Mouse (Mus musculus): ENCODE data around the gene Trim38. TPM values are rescaled to one million over a fixed set of nuclear protein-coding genes. Genes with fewer than 3 reads are reported as not detected.
A peak's percentile ranks its signal among the peaks of the same experiment; 100 is the strongest.

The Trim38 gene
- total and polyA plus RNA-seq, 3 experiments, result 0.11 TPM; not detected in 2

DNA sequence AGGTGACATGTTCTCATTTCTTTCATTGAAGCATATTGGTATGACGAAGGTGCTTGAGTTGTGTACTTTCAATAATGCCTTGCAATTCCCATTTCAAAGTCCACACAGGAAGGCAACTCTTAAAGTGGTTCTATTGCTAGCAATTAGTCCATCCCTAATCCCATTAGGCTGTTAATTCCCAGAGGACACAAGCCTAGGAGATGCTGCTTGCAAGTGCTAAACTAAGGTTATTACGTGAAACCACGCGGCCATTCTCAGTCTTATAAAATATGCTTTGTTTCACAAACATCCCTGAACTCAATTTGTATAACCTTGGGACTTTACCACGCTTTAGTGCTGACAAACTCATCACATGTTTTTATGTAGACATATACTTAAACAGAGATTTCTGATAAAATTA, 32.6 kb upstream of the Trim38 start:
- no peak overlapping the region for H3K27ac ChIP-seq (ENCODE audit: insufficient read depth, low read depth)
- no peak for DNase-seq (ENCODE audit: extremely low read depth)
- H3K4me2 ChIP-seq (ENCODE audit: insufficient read depth, low read depth, poor library complexity, severe bottlenecking), result no peak overlapping the region
- dilution Hi-C loops (cut with MboI; ENCODE audit: extremely low pct_ligation_motif_present, extremely low pct_unique_long_range_greater_than_20kb, low sequenced_read_pairs) (no loop called here), in situ Hi-C loops (cut with MboI; ENCODE audit: low pct_ligation_motif_present, low pct_unique_long_range_greater_than_20kb, low sequenced_read_pairs) (loop anchor here (5.0 kb wide), 1 partner anchor 35 kb away; no protein-coding TSS in a partner anchor)
- H3K27me3 ChIP-seq (replicated peaks), result no peaks in the 10 kb centered on the region
- no peaks in the 10 kb centered on the region for H3K79me2 ChIP-seq (replicated peaks; ENCODE audit: control insufficient read depth, extremely low read depth, insufficient read depth, poor library complexity, severe bottlenecking)
- H3K9ac ChIP-seq (ENCODE audit: insufficient read depth, low read depth), result no peak overlapping the region
- H3K4me1 ChIP-seq (ENCODE audit: control insufficient read depth in 1 of 2, insufficient read depth in 2 of 2), result peaks cover 0 to 12% of the 10 kb centered on the region in 2 experiments; a peak in 2 of 4 replicates
- no peak overlapping the region for H3K4me3 ChIP-seq (replicated peaks in 1 of 3; ENCODE audit: low read depth in 2 of 3, low read length in 2 of 3, poor library complexity in 1 of 3)
- no peak for TF ChIP-seq MXI1 (IDR thresholded peaks at IDR 0.05; ENCODE audit: low read depth, low read length)
- no peak for TF ChIP-seq BHLHE40 (IDR thresholded peaks at IDR 0.05; ENCODE audit: low read depth, low read length)
- no peak for TF ChIP-seq GABPA (IDR thresholded peaks at IDR 0.05; ENCODE audit: insufficient replicate concordance, low read depth, low read length)
- TF ChIP-seq NRF1 (IDR thresholded peaks at IDR 0.05; ENCODE audit: low read depth, low read length), result no peak
- no peak for TF ChIP-seq MAX (IDR thresholded peaks at IDR 0.05; ENCODE audit: low read length)
- no peak for TF ChIP-seq NELFE (IDR thresholded peaks at IDR 0.05; ENCODE audit: low read depth, low read length)
- no peak for TF ChIP-seq JUND (conservative IDR thresholded peaks at IDR 0.05; ENCODE audit: low read depth, low read length)
- TF ChIP-seq KAT2A (IDR thresholded peaks at IDR 0.05; ENCODE audit: insufficient replicate concordance, low read length), result no peak
- H3K9me3 ChIP-seq (replicated peaks; ENCODE audit: low read length), result no peaks in the 10 kb centered on the region
- H3K36me3 ChIP-seq (replicated peaks in 1 of 2; ENCODE audit: control insufficient read depth in 1 of 2, insufficient read depth in 1 of 2, low read length in 1 of 2), result no peaks in the 10 kb centered on the region

- Histone ChIP-seq H3K27me3 (replicated peaks) (no peaks in the 10 kb centered on the region), H3K4me1 (ENCODE audit: control insufficient read depth in 1 of 2, insufficient read depth in 2 of 2) (peaks cover under 1 to 22% of the 10 kb centered on the region in 2 experiments; a peak in 3 of 4 replicates), H3K9ac (ENCODE audit: insufficient read depth, low read depth) (peak overlapping the region; percentile 66), H3K9me3 (replicated peaks; ENCODE audit: low read length) (no peaks in the 10 kb centered on the region), H3K27ac (ENCODE audit: insufficient read depth, low read depth) (no peak overlapping the region), H3K4me3 (replicated peaks in 1 of 3; ENCODE audit: low read depth in 2 of 3, low read length in 2 of 3, poor library complexity in 1 of 3) (peak overlapping the region in 1 of 3 experiments; percentile 12), H3K36me3 (replicated peaks in 1 of 2; ENCODE audit: control insufficient read depth in 1 of 2, insufficient read depth in 1 of 2, low read length in 1 of 2) (no peaks in the 10 kb centered on the region), H3K79me2 (replicated peaks; ENCODE audit: control insufficient read depth, extremely low read depth, insufficient read depth, poor library complexity, severe bottlenecking) (no peaks in the 10 kb centered on the region), H3K4me2 (ENCODE audit: insufficient read depth, low read depth, poor library complexity, severe bottlenecking) (peak overlapping the region; percentile 61; the same call in 1 of the 2 replicates)
- TF ChIP-seq MAX (IDR thresholded peaks at IDR 0.05; ENCODE audit: low read length), result no peak
- no peak for TF ChIP-seq SMC3 (IDR thresholded peaks at IDR 0.05; ENCODE audit: low read depth, low read length)
- TF ChIP-seq CHD2 (IDR thresholded peaks at IDR 0.05; ENCODE audit: low read length), result peak; percentile 69
- TF ChIP-seq CHD1 (IDR thresholded peaks at IDR 0.05; ENCODE audit: low read depth, low read length), result 0 out of 2 replicates have a peak, but pooled peaks have one; percentile 25
- dilution Hi-C loops (cut with MboI; ENCODE audit: extremely low pct_ligation_motif_present, extremely low pct_unique_long_range_greater_than_20kb, low sequenced_read_pairs) (no loop called here), in situ Hi-C loops (cut with MboI; ENCODE audit: low pct_ligation_motif_present, low pct_unique_long_range_greater_than_20kb, low sequenced_read_pairs) (loop anchor here (5.0 kb wide), 1 partner anchor 36 kb away; no protein-coding TSS in a partner anchor)
- DNase-seq (ENCODE audit: extremely low read depth), result no peak
Measured at GRCm38 (mm10) chr13:23738041-23738440, 31.7 kb upstream of the Trim38 start.

GRCm38 (mm10) chr13:23738677-23739068, 31.0 kb upstream of the Trim38 start, which contains the start of gene Hist1h1c:
Hist1h1c (plus strand) TSS chr13:23738808.
- H3K79me2 ChIP-seq (replicated peaks; ENCODE audit: control insufficient read depth, extremely low read depth, insufficient read depth, poor library complexity, severe bottlenecking), result no peaks in the 10 kb centered on the region
- H3K36me3 ChIP-seq (replicated peaks in 1 of 2; ENCODE audit: control insufficient read depth in 1 of 2, insufficient read depth in 1 of 2, low read length in 1 of 2), result no peaks in the 10 kb centered on the region
- H3K9ac ChIP-seq (ENCODE audit: insufficient read depth, low read depth), result peak within 1 kb of the TSS; percentile 100
- dilution Hi-C loops (cut with MboI; ENCODE audit: extremely low pct_ligation_motif_present, extremely low pct_unique_long_range_greater_than_20kb, low sequenced_read_pairs) (no loop called here), in situ Hi-C loops (cut with MboI; ENCODE audit: low pct_ligation_motif_present, low pct_unique_long_range_greater_than_20kb, low sequenced_read_pairs) (loop anchor here (5.0 kb wide), 1 partner anchor 36 kb away; no protein-coding TSS in a partner anchor)
- H3K27ac ChIP-seq (ENCODE audit: insufficient read depth, low read depth), result peak within 1 kb of the TSS; percentile 95
- H3K4me3 ChIP-seq (replicated peaks in 1 of 3; ENCODE audit: low read depth in 2 of 3, low read length in 2 of 3, poor library complexity in 1 of 3), result peak within 1 kb of the TSS; percentile 54 to 74 (median 54)
- DNase-seq (ENCODE audit: extremely low read depth), result peak; percentile 91
- no peaks in the 10 kb centered on the region for H3K9me3 ChIP-seq (replicated peaks; ENCODE audit: low read length)
- no peaks in the 10 kb centered on the region for H3K27me3 ChIP-seq (replicated peaks)
- H3K4me1 ChIP-seq (ENCODE audit: control insufficient read depth in 1 of 2, insufficient read depth in 2 of 2), result peaks cover 3 to 26% of the 10 kb centered on the region in 2 experiments; a peak in 3 of 4 replicates
- H3K4me2 ChIP-seq (ENCODE audit: insufficient read depth, low read depth, poor library complexity, severe bottlenecking), result peak within 1 kb of the TSS; percentile 61
- TF ChIP-seq BHLHE40 (IDR thresholded peaks at IDR 0.05; ENCODE audit: low read depth, low read length) (peak; percentile 29; the same call in 1 of the 2 replicates), POLR2A (IDR thresholded peaks at IDR 0.05; ENCODE audit: low read depth, low read length) (peak; percentile 95), TCF12 (IDR thresholded peaks at IDR 0.05; ENCODE audit: low read depth, low read length) (peak; percentile 100), UBTF (IDR thresholded peaks at IDR 0.05; ENCODE audit: low read depth, low read length) (no peak; the same call in 1 of the 2 replicates), MXI1 (IDR thresholded peaks at IDR 0.05; ENCODE audit: low read depth, low read length) (no peak; the same call in 1 of the 2 replicates), E2F4 (IDR thresholded peaks at IDR 0.05; ENCODE audit: insufficient replicate concordance, low read depth, low read length) (peak; percentile 45; the same call in 1 of the 2 replicates), CHD1 (IDR thresholded peaks at IDR 0.05; ENCODE audit: low read depth, low read length) (no peak), ELF1 (IDR thresholded peaks at IDR 0.05; ENCODE audit: low read depth, low read length) (peak; percentile 42; the same call in 1 of the 2 replicates), CTCF (conservative IDR thresholded peaks at IDR 0.05 in 1 of 2, IDR thresholded peaks at IDR 0.05 in 1 of 2; ENCODE audit: low read depth in 2 of 2, low read length in 2 of 2) (peak in 1 of 2 experiments; percentile 10; a peak in 1 of 4 replicates), POLR2AphosphoS2 (IDR thresholded peaks at IDR 0.05; ENCODE audit: low read depth, low read length) (peak; percentile 19; the same call in 1 of the 2 replicates), ZMIZ1 (IDR thresholded peaks at IDR 0.05; ENCODE audit: low read depth, low read length) (peak; percentile 100), ETS1 (conservative IDR thresholded peaks at IDR 0.05; ENCODE audit: low read depth, low read length) (peak; percentile 19; the same call in 1 of the 2 replicates), JUN (IDR thresholded peaks at IDR 0.05; ENCODE audit: insufficient read depth, low read depth, low read length) (no peak), KAT2A (IDR thresholded peaks at IDR 0.05; ENCODE audit: insufficient replicate concordance, low read length) (0 out of 2 replicates have a peak, but pooled peaks have one; percentile 64), MAZ (IDR thresholded peaks at IDR 0.05; ENCODE audit: low read depth, low read length) (peak; percentile 85), MEF2A (IDR thresholded peaks at IDR 0.05; ENCODE audit: borderline replicate concordance, low read depth, low read length) (peak; percentile 59; the same call in 1 of the 2 replicates), TBP (conservative IDR thresholded peaks at IDR 0.05; ENCODE audit: low read depth, low read length) (peak; percentile 98)
